Mouse (Mus musculus) naive thymus-derived CD4-positive, alpha-beta T cell, adult 2 months (primary cell): ENCODE results near the gene Chmp4b.

ENCODE experiments used
- DNase-seq: peaks from one replicate; pipeline ENCODE4 v3.0.0-alpha.2; 2011; ENCODE audit warnings: low read depth

The Chmp4b gene

DNA sequence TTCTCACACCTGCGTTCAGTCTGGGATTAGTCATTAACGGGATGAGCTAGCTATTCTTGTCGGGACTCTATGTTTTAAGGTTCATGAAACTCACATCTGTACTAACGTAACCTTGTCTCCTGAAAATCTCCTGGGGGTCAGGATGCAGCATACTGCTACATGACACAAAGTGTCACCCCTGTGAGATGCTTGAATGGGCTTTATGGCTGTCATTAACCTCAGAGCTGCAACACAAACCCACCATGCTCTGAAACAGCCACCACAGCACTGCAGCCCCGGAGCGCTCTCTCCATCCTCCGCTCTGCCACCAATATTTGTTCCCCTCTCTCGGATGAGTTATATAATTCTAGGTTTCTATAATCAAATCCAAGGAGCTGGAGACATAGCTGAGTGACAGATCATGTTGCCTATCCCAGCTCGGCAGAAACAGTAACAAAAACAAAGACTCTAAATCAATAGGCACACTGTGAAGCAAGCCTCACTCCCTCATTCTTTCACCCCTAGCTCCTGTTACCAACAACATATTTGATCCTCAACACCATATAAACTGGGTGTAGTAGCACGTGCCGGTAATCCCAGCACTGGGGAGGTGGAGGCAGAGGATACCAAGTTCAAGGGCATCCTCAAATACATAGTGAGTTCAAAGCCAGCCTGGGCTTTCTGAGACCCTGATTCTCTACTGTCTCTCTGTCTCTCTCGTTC lies 67.5 kb downstream of the Chmp4b start:
- no peak for DNase-seq

DNA sequence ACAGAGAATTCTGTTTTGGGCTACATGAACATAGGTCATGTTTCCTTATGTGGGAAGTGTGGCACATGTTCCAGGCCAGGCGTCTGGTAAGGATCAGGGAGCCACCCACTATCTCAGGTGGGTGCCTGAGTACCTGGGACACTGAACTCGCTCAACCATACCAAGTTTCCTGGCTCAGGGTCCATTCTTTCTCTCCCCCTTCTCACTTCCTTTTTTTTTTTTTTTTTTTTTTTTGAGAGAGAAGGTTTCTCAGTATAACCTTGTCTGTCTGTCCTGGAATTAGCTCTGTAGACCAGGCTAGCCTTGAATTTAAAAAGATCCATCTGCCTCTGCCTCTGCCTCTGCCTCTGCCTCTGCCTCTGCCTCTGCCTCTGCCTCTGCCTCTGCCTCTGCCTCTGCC lies 68.8 kb downstream of the Chmp4b start:
- DNase-seq, result no peak

DNA sequence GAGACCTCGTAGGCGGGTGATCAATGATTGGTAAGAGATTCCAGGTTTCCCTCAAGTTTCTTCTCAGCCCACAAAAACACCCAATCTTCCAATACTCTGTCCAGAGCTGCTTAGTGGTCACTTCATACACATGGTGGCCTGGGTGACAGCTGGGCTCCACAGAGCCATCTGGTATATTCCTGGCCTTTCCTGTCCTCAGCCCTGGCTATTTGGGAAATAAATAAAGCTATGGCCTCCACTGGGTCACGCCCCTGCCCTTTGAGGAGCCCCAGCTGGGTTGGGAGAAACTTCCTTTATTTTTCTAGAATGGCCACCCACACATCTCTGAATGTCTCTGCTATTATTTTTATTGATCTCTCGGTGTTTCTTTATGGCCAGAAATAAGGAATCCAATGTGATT lies 72.0 kb downstream of the Chmp4b start:
- no peak for DNase-seq

DNA sequence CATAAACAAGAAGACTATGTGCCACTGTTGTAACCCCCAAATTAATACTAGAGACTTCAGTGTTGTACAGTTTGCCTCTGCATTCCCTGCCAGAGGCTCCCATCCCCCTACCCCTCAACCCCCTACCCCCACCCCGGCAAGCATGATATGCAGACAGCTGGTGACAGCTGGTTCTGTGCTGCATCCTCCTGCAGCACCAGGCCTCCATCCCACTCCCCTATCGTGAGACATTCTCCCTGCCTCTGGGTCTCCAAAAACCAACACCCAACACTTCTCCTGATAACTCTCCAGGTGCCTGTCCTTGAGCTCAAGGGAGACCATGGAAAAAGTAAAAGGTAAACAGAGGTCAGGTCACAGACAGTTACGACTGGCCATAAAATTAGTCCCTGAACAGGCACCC lies 78.2 kb downstream of the Chmp4b start:
- no peak for DNase-seq

DNA sequence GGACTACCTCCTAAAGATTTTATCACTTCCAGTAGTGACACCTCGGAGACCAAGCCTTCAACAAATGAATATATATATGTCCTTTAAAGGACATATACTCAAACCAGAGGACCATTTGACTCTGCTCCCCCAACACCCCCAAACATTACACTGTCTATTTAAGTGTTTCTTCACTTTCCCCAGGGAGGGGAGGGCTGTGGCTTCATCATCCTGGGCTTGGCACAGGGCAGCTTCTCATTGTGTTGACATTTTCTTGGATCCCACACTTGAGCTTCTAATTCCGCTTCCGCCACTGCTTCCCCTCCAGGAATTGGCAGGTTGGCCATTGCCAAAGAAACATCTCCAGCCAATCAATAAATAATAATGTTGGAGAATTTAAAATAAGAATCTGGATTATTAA lies 79.3 kb downstream of the Chmp4b start:
- no peak for DNase-seq

DNA sequence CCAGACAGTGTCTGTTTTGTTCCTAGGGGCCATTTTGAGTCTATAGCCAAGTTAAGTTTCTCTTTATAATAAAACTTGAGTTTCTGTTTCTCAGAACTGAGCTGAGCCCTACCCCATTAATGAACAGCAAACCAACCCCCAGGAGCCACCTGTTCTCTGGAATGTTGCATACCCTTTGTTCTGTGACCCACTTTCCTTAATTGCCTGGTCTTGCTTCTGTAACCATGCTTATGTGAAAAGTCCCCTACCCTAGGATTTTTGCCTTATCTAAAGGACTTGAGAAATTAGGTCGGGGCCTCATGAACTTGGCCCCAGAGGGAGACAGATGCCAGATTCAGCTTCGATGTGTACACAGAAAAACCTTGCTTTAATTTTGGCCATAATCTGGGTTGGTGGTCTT lies 80.4 kb downstream of the Chmp4b start:
- no peak for DNase-seq

DNA sequence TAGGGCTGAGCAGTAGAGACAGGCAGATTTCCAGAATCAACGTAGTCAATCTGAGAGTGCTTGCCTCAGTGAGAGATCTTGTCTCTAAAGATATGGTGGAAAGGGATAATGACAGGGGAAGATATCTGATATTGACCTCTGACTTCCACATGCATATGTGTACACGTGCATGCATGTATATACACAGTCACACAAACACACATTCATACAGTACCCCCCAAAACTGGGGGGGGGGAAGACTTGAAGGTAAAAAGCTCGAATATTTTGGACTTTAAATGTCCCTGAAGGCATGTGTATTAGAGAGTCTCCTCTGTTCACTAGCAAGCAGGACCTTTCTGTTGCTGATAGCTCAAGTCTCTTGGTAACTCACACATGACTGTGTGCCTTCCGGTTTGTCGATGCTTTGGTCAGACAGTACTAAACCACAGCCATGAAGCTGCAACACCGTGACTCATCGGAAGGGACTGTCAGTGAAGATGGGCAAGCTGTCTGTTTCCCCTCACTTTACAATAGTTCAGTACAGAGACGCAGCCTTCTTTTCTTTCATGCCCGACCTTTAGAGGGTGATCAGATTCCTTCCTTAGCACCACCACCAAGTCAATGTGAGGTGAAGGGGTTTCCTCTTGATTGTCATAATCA lies 81.1 kb downstream of the Chmp4b start:
- DNase-seq, result no peak

DNA sequence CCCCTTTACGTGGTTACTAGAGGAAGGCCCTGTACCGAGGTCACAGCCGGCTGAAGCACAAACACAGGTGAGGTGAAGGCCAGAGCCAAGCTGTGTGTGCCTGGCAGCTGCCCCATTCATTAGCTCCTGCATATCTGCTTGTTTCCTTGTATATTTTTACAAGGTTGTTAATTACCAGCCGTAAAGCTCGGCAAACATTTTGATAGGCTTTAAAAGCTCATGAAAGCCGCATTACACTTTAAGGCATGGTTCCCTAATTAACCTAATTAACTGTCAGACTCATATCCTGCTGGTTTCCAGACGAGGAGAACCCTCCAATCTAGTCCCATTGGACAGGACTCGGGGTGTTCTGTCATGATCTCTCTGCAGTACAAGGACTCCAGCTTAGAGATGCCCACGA lies 83.5 kb downstream of the Chmp4b start:
- no peak for DNase-seq

DNA sequence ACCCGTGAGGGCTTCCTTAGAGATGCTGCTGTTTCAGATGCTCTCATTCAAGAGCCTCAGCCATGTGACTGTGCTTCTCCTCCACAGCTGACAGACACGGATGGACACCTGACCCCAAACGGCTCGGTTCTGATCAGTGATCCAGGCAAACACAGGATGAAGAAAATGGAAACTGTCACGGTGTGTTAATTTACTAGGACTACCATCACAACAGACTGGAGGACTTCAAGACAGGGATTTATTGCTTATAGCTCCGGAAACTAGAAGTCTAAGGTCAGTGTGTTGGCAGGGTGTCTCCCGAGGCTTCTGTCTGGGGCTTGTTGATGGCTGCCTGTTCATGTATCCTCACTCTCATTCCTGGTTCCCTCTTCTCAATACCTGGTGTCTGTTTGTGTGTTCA lies 83.9 kb downstream of the Chmp4b start:
- DNase-seq, result no peak

DNA sequence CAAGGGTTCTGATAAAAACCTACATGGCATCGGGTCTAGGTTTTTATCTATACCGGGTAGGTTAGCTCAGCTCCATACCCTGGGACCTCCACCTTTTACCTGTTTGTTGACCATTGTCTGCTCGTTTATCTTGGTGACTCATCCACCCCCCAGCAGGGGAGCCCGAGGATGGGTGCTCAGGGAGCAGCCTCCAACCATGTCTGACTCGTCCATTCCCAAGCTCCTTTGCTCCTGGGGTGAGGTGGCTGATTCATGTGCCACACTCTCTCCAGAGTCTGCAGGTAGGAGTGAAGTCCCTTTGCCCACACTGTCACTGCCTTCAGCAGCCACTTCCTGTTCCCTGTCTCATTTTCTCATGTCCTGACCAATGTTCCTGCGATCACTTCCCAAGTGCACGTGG lies 84.5 kb downstream of the Chmp4b start:
- DNase-seq, result no peak

DNA sequence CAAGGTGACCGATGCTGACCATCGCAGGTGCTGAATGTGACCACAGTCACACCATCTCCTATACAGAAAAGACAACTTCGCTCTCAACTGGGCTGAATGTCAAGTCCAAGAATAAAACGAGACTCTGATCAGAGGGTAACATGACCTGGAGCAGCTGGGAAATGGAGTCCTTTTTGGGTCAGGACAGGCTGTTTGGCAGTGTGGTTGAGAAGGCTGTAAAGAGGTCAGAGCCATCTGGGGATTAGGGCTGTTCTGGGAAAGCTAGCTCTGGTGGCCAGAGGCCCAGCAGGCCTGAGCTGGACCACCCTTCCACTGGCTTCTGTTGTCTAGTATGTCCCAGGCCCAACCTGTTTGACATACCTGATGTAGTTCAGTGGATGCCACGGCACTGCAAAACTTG lies 87.1 kb downstream of the Chmp4b start:
- no peak for DNase-seq

DNA sequence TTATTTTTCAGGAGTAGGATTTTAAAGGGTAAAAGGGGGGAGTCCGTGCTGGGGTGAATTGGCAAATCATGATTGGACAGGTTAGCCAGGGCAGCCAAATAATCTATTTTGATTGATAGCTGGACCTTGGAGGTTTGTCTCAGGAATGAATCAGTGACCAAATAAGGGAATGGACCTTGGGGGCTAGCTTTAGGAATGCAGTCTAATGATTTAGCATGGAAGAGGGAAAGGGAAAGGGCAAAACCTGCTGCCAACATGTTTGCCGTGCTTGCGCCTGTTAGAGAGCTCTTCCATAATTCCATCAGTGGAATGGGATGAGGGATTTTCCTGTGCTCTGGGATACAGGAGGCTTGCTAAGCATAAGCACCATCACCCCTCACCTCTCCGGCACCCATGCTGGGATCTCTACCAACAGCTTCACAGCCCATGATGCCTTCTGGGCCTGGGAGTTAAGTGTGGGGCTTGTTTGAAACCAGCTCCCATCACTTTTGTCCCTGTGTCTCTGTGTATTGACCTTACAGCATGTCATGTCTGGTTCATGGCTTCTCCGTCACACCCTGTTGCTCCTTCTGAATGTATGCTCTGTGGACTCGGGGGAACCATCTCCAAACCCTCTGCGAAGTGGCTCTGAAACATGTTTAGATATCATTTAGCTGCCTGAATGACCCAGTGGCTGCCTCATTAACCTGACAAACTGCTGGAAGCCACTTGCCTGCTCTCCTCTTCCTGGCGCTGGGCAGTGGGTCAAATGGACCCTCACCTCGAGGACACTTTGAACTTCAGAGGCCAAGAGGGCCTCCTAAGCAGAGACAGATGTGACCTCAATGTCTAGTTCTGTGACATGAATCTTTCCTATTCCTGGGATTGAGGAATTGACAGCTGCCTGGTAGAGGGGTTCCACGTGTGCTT lies 91.7 kb downstream of the Chmp4b start:
- no peak for DNase-seq

DNA sequence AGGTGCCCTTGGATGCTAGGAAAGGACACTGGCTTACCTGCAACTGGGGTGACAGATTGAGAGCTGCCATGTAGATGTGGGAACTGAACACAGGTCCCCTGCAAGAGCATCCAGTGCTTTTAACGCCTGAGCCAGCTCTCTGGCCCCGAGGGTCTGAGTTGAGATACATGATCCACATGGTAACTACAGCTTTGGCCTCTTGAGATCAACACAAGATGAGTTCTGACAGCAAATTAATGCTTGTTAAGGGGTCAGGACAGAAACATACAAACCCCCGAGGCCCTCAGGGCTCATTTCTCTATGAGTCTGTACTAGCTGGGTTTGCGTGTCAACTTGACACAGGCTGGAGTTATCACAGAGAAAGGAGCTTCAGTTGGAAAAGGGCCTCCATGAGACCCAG lies 92.4 kb downstream of the Chmp4b start:
- no peak for DNase-seq
